28 mouse cellular contexts compared by ENCODE assay signal in genomic region chr11:44387031-44387430, GRCm38 (mm10). TPM values are rescaled to one million over a fixed set of nuclear protein-coding genes. Genes with fewer than 3 reads are reported as not detected.
"Had no signal": no experiment of that assay in that cellular context is flagged by ENCODE, and none has a peak within 500 bp of the region (broad histone marks: within the 10 kb centered on the region; RNA-seq: fewer than 3 reads in every experiment).

No protein-coding gene starts in this region.

- DNase-seq: lung, adult 18-20 months; lung, embryonic 14.5 days; lung, postnatal 10 days; lung, postnatal 36 days; midbrain, embryonic 14.5 days; retina, postnatal 1 day; right cerebral cortex, adult 18-20 months; right cerebral cortex, postnatal 25 days; right cerebral cortex, postnatal 4 days; spleen, adult 18-20 months; thymus, adult 18-20 months; thymus, postnatal 14 days; thymus, postnatal 36 days had no signal

- H3K36me3 ChIP-seq: midbrain, embryonic 10.5 days; midbrain, embryonic 12.5 days; neural tube, embryonic 13.5 days; neural tube, embryonic 15.5 days had no signal

- H3K4me2 ChIP-seq: lung, embryonic 14.5 days; midbrain, embryonic 12.5 days; neural tube, embryonic 13.5 days; neural tube, embryonic 15.5 days had no signal

- H3K4me3 ChIP-seq: megakaryocyte, embryonic 14.5 days; midbrain, embryonic 10.5 days; midbrain, embryonic 12.5 days; myocyte; neural tube, embryonic 13.5 days; neural tube, embryonic 15.5 days had no signal

- H3K27me3 ChIP-seq: megakaryocyte, embryonic 14.5 days; midbrain, embryonic 12.5 days; neural tube, embryonic 13.5 days; neural tube, embryonic 15.5 days had no signal

- ATAC-seq: midbrain, embryonic 16.5 days had no signal

- H3K9ac ChIP-seq: lung, embryonic 14.5 days; midbrain, embryonic 12.5 days; neural tube, embryonic 13.5 days; neural tube, embryonic 15.5 days had no signal

- H3K9me3 ChIP-seq: megakaryocyte, embryonic 14.5 days; midbrain, embryonic 10.5 days; midbrain, embryonic 12.5 days; neural tube, embryonic 13.5 days; neural tube, embryonic 15.5 days had no signal

- H3K27ac ChIP-seq: macrophage; midbrain, embryonic 10.5 days; midbrain, embryonic 12.5 days; neural tube, embryonic 13.5 days; neural tube, embryonic 15.5 days had no signal

- H3K4me1 ChIP-seq: midbrain, embryonic 12.5 days; neural tube, embryonic 13.5 days; neural tube, embryonic 15.5 days had no signal

RNA-seq across cellular contexts. Expression of gene Il12b, which starts 12.8 kb away (rescaled TPM):
- total RNA-seq: megakaryocyte progenitor cell, adult 5-6 weeks had no signal
- polyA plus RNA-seq: liver, embryonic 16.5 days; lung, embryonic 14.5 days; lung, embryonic 16.5 days; midbrain, embryonic 10.5 days; midbrain, embryonic 12.5 days; midbrain, embryonic 16.5 days; myocyte; neural tube, embryonic 11.5 days; neural tube, embryonic 13.5 days; neural tube, embryonic 15.5 days; small intestine, adult 2 months; stomach, embryonic 14.5 days; stomach, embryonic 16.5 days had no signal
